8 mouse cellular contexts compared by ENCODE assay signal in the genomic region with DNA sequence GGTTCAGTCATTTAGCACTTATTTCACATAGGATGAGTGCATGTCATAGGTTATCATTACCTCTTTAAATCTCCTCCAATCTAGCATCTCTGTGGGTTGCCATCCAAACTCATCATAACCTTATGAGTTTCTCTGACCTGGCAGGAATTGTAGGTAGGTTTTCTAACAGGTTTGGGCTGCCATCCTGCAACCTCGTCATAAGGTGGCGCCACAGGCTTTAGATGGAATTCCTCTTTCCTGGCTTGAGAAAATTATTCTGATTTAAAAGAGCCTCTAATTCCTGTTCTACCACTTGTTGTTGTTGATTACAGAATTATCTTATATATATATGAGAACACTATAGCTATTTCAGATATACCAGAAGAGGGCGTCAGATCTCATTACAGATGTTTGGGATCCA. TPM values are rescaled to one million over a fixed set of nuclear protein-coding genes. Genes with fewer than 3 reads are reported as not detected.
DNase-seq lines count a peak whose midpoint lies in the region; ATAC-seq and TF ChIP-seq lines count a peak whose summit lies in the region.

No protein-coding gene starts in this region.

- no peaks in the 10 kb centered on the region for H3K9me3 ChIP-seq in embryonic facial prominence, embryonic 11.5 days (replicated peaks; ENCODE audit: control insufficient read depth, low read length)
- H3K9me3 ChIP-seq in embryonic facial prominence, embryonic 10.5 days = peaks cover 4% of the 10 kb centered on the region; the same call in 1 of the 2 replicates
- no peaks in the 10 kb centered on the region for H3K9me3 ChIP-seq in ES-Bruce4 (replicated peaks; ENCODE audit: control insufficient read depth, insufficient read depth, low read length, poor library complexity, severe bottlenecking)
- H3K9me3 ChIP-seq in lung, embryonic 14.5 days (ENCODE audit: low read depth, low read length) = no peaks in the 10 kb centered on the region; the same call in 1 of the 2 replicates

- H3K9ac ChIP-seq in embryonic facial prominence, embryonic 11.5 days (replicated peaks; ENCODE audit: low read length) = no peak overlapping the region
- H3K9ac ChIP-seq in ES-Bruce4 (ENCODE audit: low read depth, poor library complexity, severe bottlenecking) = no peak overlapping the region
- H3K9ac ChIP-seq in lung, embryonic 14.5 days = no peak overlapping the region

- no peaks in the 10 kb centered on the region for H3K4me1 ChIP-seq in embryonic facial prominence, embryonic 11.5 days (ENCODE audit: control insufficient read depth, insufficient read depth, low read length)
- no peaks in the 10 kb centered on the region for H3K4me1 ChIP-seq in embryonic facial prominence, embryonic 10.5 days
- peaks cover 2% of the 10 kb centered on the region for H3K4me1 ChIP-seq in ES-Bruce4 (ENCODE audit: control insufficient read depth, insufficient read depth, low read length)
- no peaks in the 10 kb centered on the region for H3K4me1 ChIP-seq in lung, embryonic 14.5 days (ENCODE audit: insufficient read depth)

- H3K4me3 ChIP-seq in embryonic facial prominence, embryonic 11.5 days (ENCODE audit: low read depth, low read length) = no peak overlapping the region
- no peak overlapping the region for H3K4me3 ChIP-seq in embryonic facial prominence, embryonic 10.5 days
- no peak overlapping the region for H3K4me3 ChIP-seq in left cerebral cortex, adult 2 months
- no peak overlapping the region for H3K4me3 ChIP-seq in ES-Bruce4 (ENCODE audit: low read depth, low read length)
- no peak overlapping the region for H3K4me3 ChIP-seq in lung, embryonic 14.5 days (ENCODE audit: low read depth, low read length)

- H3K36me3 ChIP-seq in embryonic facial prominence, embryonic 11.5 days (replicated peaks; ENCODE audit: control insufficient read depth, insufficient read depth, low read depth, low read length) = no peaks in the 10 kb centered on the region
- no peaks in the 10 kb centered on the region for H3K36me3 ChIP-seq in embryonic facial prominence, embryonic 10.5 days (replicated peaks)
- no peaks in the 10 kb centered on the region for H3K36me3 ChIP-seq in ES-Bruce4 (ENCODE audit: control insufficient read depth, insufficient read depth, low read length, poor library complexity, severe bottlenecking)
- no peaks in the 10 kb centered on the region for H3K36me3 ChIP-seq in lung, embryonic 14.5 days (ENCODE audit: insufficient read depth)

- TF ChIP-seq CTCF in left cerebral cortex, adult 2 months (IDR thresholded peaks at IDR 0.05) = peak; percentile 82
- peak; percentile 50 for TF ChIP-seq CTCF in ES-Bruce4 (IDR thresholded peaks at IDR 0.05; ENCODE audit: low read depth, low read length)
- TF ChIP-seq CTCF in lung, embryonic 14.5 days (IDR thresholded peaks at IDR 0.05; ENCODE audit: low read depth) = peak; percentile 67

- no peaks in the 10 kb centered on the region for H3K27me3 ChIP-seq in embryonic facial prominence, embryonic 11.5 days (ENCODE audit: control insufficient read depth, insufficient read depth, low read length)
- no peaks in the 10 kb centered on the region for H3K27me3 ChIP-seq in embryonic facial prominence, embryonic 10.5 days (replicated peaks; ENCODE audit: low read depth, poor library complexity, severe bottlenecking)
- no peaks in the 10 kb centered on the region for H3K27me3 ChIP-seq in ES-Bruce4 (ENCODE audit: control insufficient read depth, insufficient read depth, low read length, poor library complexity, severe bottlenecking)
- no peaks in the 10 kb centered on the region for H3K27me3 ChIP-seq in lung, embryonic 14.5 days (ENCODE audit: insufficient read depth, low read length)

- peak; percentile 57 for DNase-seq in embryonic facial prominence, embryonic 11.5 days (ENCODE audit: low spot score)
- DNase-seq in embryonic facial prominence, embryonic 10.5 days (ENCODE audit: low spot score) = no peak
- DNase-seq in left cerebral cortex, adult 2 months (ENCODE audit: extremely low spot score in 1 of 2, low spot score in 2 of 2) = peak in 1 of 2 experiments; percentile 48
- DNase-seq in left cerebral cortex, postnatal 14 days (ENCODE audit: low spot score in 2 of 2) = no peak
- DNase-seq in lung, embryonic 14.5 days = peak; percentile 62
- no peak for DNase-seq in left cerebral cortex, adult 11 months (ENCODE audit: low spot score)

- ATAC-seq in embryonic facial prominence, embryonic 11.5 days (replicated peaks; ENCODE audit: insufficient number of reproducible peaks, low FRiP score, low TSS enrichment, low read depth) = no peak
- no peak for ATAC-seq in lung, embryonic 14.5 days (ENCODE audit: insufficient read depth)
- no peak for ATAC-seq in inflammation-experienced regulatory T-cells, adult 6 months

- H3K4me2 ChIP-seq in embryonic facial prominence, embryonic 11.5 days (ENCODE audit: low read depth, low read length) = no peak overlapping the region
- no peak overlapping the region for H3K4me2 ChIP-seq in lung, embryonic 14.5 days

- no peak overlapping the region for H3K27ac ChIP-seq in embryonic facial prominence, embryonic 11.5 days (replicated peaks; ENCODE audit: low read depth, low read length)
- no peak overlapping the region for H3K27ac ChIP-seq in embryonic facial prominence, embryonic 10.5 days (replicated peaks)
- H3K27ac ChIP-seq in left cerebral cortex, adult 2 months = no peak overlapping the region
- no peak overlapping the region for H3K27ac ChIP-seq in ES-Bruce4 (ENCODE audit: insufficient read depth, low read length)
- no peak overlapping the region for H3K27ac ChIP-seq in lung, embryonic 14.5 days (ENCODE audit: low read depth)

- WGBS in embryonic facial prominence, embryonic 11.5 days = 19% methylated on average over 3 of the region's 3 CpGs
- WGBS in embryonic facial prominence, embryonic 10.5 days = 20% methylated on average over 3 of the region's 3 CpGs
- 18% methylated on average over 3 of the region's 3 CpGs for WGBS in lung, embryonic 14.5 days

- no peak for TF ChIP-seq POLR2A in ES-Bruce4 (IDR thresholded peaks at IDR 0.05; ENCODE audit: insufficient read depth, low read length)

- intact Hi-C loops in left cerebral cortex, adult 2 months (cut with DNase I) = loop anchor here (1.0 to 2.0 kb wide), 2 partner anchors 155 to 221 kb away; no protein-coding TSS in a partner anchor
- intact Hi-C loops in left cerebral cortex, postnatal 14 days (cut with DNase I) = no loop called here

- TF ChIP-seq EP300 in ES-Bruce4 (IDR thresholded peaks at IDR 0.05; ENCODE audit: insufficient read depth, low read depth, low read length) = no peak

RNA-seq across cellular contexts. Expression of a gene that starts 34.5 kb away (rescaled TPM):
- polyA plus RNA-seq in embryonic facial prominence, embryonic 11.5 days (2014; fragmentation: Nextera tagmentation; extraction: Ambion mirVana) = 1.1 and 1.6 TPM in 2 replicates
- polyA plus RNA-seq in embryonic facial prominence, embryonic 10.5 days (2016; fragmentation: Nextera tagmentation; extraction: Ambion mirVana) = 1.4 and 1.8 TPM in 2 replicates
- total RNA-seq in left cerebral cortex, adult 2 months (2021) = 10 to 100 TPM; 56.9 to 88.9 TPM
- 10 to 100 TPM; 31.1 to 40.8 TPM for total RNA-seq in left cerebral cortex, postnatal 14 days (2021)
- 4.8 and 7.3 TPM in 2 replicates for polyA plus RNA-seq in ES-Bruce4 (2011; ENCODE audit: insufficient read depth, insufficient read length, low read depth, missing spikeins)
- 3.7 and 3.8 TPM in 2 replicates for polyA plus RNA-seq in lung, embryonic 14.5 days (2014; fragmentation: Nextera tagmentation; extraction: Ambion mirVana)
- 10 to 100 TPM; 11.0 to 84.6 (median 15.2) TPM for polyA plus RNA-seq in inflammation-experienced regulatory T-cells, adult 6 months (2017; shearing (Covaris generic))

Comparison
In these comparisons a context has a peak if more than half of its experiments do, and no peak if none do; other contexts are left out.
1. DNase-seq: peak in embryonic facial prominence, embryonic 11.5 days (single experiment) and lung, embryonic 14.5 days (single experiment); none in embryonic facial prominence, embryonic 10.5 days (single experiment), left cerebral cortex, postnatal 14 days (0 of 2) and left cerebral cortex, adult 11 months (single experiment).
2. Peak in every context shown above with its lines, with median percentiles within 50 percentile points of each other: CTCF ChIP-seq.